In the genomic region with DNA sequence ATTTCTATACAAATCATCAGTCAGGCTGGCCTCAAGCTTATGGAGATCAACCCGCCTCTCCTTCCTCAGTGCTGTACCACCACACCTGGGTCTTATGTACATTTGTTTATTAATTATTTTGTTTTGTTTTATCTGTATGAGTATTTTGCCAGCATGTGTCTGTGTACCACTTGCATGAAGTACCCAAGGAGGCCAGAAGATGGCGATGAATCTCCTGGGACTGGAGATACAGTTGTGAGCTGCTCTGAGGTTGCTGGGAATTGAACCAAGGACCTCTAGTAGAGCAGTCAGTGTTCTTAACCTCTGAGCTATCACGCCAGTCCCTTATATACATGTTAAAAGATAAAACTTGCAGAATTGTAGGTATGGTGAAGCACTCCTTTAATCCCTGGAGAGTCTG, we compare ENCODE assay signal across 12 mouse cellular contexts. TPM values are rescaled to one million over a fixed set of nuclear protein-coding genes. Genes with fewer than 3 reads are reported as not detected.
DNase-seq lines count a peak whose midpoint lies in the region; ATAC-seq and TF ChIP-seq lines count a peak whose summit lies in the region.
"Had no signal": no experiment of that assay in that cellular context is flagged by ENCODE, and none has a peak within 500 bp of the region (broad histone marks: within the 10 kb centered on the region; RNA-seq: fewer than 3 reads in every experiment).

No protein-coding gene starts in this region.

- no peaks in the 10 kb centered on the region for H3K9me3 ChIP-seq in intestine, postnatal 0 days (ENCODE audit: control insufficient read depth)
- no peaks in the 10 kb centered on the region for H3K9me3 ChIP-seq in intestine, embryonic 16.5 days (ENCODE audit: control insufficient read depth, low read length)
- H3K9me3 ChIP-seq: forebrain, embryonic 12.5 days; heart, embryonic 15.5 days had no signal

- DNase-seq in 416B (ENCODE audit: low read depth) (peak; percentile 60), ES-CJ7 (ENCODE audit: low read depth, low spot score) (peak; percentile 63)
- peak; percentile 40 for DNase-seq in induced T-regulatory cell, adult 2 months (ENCODE audit: low read depth)
- no peak for DNase-seq in spleen, postnatal 36 days (ENCODE audit: low spot score in 2 of 2)
- DNase-seq in gastrocnemius, postnatal 25 days, result no peak
- no peak for DNase-seq in ovary, adult 18-20 months (ENCODE audit: low spot score)

- H3K27me3 ChIP-seq in intestine, postnatal 0 days (replicated peaks; ENCODE audit: control insufficient read depth, insufficient read depth, low read length), result no peaks in the 10 kb centered on the region
- H3K27me3 ChIP-seq in intestine, embryonic 16.5 days (replicated peaks; ENCODE audit: control insufficient read depth, insufficient read depth, low read length), result no peaks in the 10 kb centered on the region
- H3K27me3 ChIP-seq: forebrain, embryonic 12.5 days had no signal

- H3K9ac ChIP-seq in intestine, postnatal 0 days (ENCODE audit: low read depth, low read length), result no peak overlapping the region
- H3K9ac ChIP-seq in intestine, embryonic 16.5 days (ENCODE audit: low read depth, low read length), result no peak overlapping the region
- H3K9ac ChIP-seq: forebrain, embryonic 12.5 days; heart, embryonic 15.5 days had no signal

- TF ChIP-seq CTCF in intestine, postnatal 0 days (IDR thresholded peaks at IDR 0.05; ENCODE audit: low read depth), result peak; percentile 62

- WGBS in intestine, postnatal 0 days, result 54% methylated on average over 3 of the region's 3 CpGs
- 61% methylated on average over 3 of the region's 3 CpGs for WGBS in intestine, embryonic 16.5 days

- no peak overlapping the region for H3K4me2 ChIP-seq in intestine, postnatal 0 days (replicated peaks; ENCODE audit: low read depth)
- no peak overlapping the region for H3K4me2 ChIP-seq in intestine, embryonic 16.5 days (ENCODE audit: low read depth, low read length)
- H3K4me2 ChIP-seq: forebrain, embryonic 12.5 days; heart, embryonic 15.5 days had no signal

- H3K36me3 ChIP-seq in intestine, postnatal 0 days (ENCODE audit: control insufficient read depth, insufficient read depth), result no peaks in the 10 kb centered on the region
- no peaks in the 10 kb centered on the region for H3K36me3 ChIP-seq in intestine, embryonic 16.5 days (ENCODE audit: control insufficient read depth, insufficient read depth, low read length)
- H3K36me3 ChIP-seq: forebrain, embryonic 12.5 days; heart, embryonic 15.5 days had no signal

- no peaks in the 10 kb centered on the region for H3K4me1 ChIP-seq in intestine, postnatal 0 days (replicated peaks; ENCODE audit: control insufficient read depth, insufficient read depth, low read length)
- peaks cover 18% of the 10 kb centered on the region for H3K4me1 ChIP-seq in intestine, embryonic 16.5 days (ENCODE audit: control insufficient read depth, insufficient read depth, low read length)
- H3K4me1 ChIP-seq: forebrain, embryonic 12.5 days had no signal

- no peak for ATAC-seq in intestine, postnatal 0 days
- no peak for ATAC-seq in intestine, embryonic 16.5 days
- ATAC-seq: activated CD4-positive, CD25-positive, alpha-beta regulatory T cell, adult 4 months; midbrain, embryonic 16.5 days had no signal

- H3K27ac ChIP-seq in intestine, postnatal 0 days (ENCODE audit: low read depth, low read length), result no peak overlapping the region
- no peak overlapping the region for H3K27ac ChIP-seq in intestine, embryonic 16.5 days (ENCODE audit: low read length)
- H3K27ac ChIP-seq: forebrain, embryonic 12.5 days; heart, embryonic 15.5 days had no signal

- no peak overlapping the region for H3K4me3 ChIP-seq in intestine, postnatal 0 days (ENCODE audit: low read depth, low read length)
- no peak overlapping the region for H3K4me3 ChIP-seq in intestine, embryonic 16.5 days (ENCODE audit: low read length)
- H3K4me3 ChIP-seq: forebrain, embryonic 12.5 days; heart, embryonic 15.5 days had no signal

RNA-seq across cellular contexts. Expression of a gene that starts 10.0 kb away (rescaled TPM):
- 4.3 and 4.5 TPM in 2 replicates for polyA plus RNA-seq in intestine, postnatal 0 days (2015; fragmentation: Nextera tagmentation; extraction: Ambion mirVana)
- 10.7 and 12.0 TPM in 2 replicates for polyA plus RNA-seq in intestine, embryonic 16.5 days (2015; fragmentation: Nextera tagmentation; extraction: Ambion mirVana)
- total RNA-seq in gastrocnemius, postnatal 25 days (2021), result 1 to 10 TPM; 6.7 to 7.4 TPM
- polyA plus RNA-seq: activated CD4-positive, CD25-positive, alpha-beta regulatory T cell, adult 4 months had no signal

RNA-seq across cellular contexts. Expression of a gene that starts 22.0 kb away (rescaled TPM):
- polyA plus RNA-seq in intestine, postnatal 0 days (2015; fragmentation: Nextera tagmentation; extraction: Ambion mirVana), result not detected in 2 replicates
- polyA plus RNA-seq in intestine, embryonic 16.5 days (2015; fragmentation: Nextera tagmentation; extraction: Ambion mirVana), result not detected in 2 replicates
- 10 to 100 TPM; 19.6 to 32.5 TPM for total RNA-seq in gastrocnemius, postnatal 25 days (2021)
- polyA plus RNA-seq: activated CD4-positive, CD25-positive, alpha-beta regulatory T cell, adult 4 months; forebrain, embryonic 12.5 days had no signal

RNA-seq across cellular contexts. Expression of a gene that starts 38.8 kb away (rescaled TPM):
- 12.6 and 15.0 TPM in 2 replicates for polyA plus RNA-seq in intestine, postnatal 0 days (2015; fragmentation: Nextera tagmentation; extraction: Ambion mirVana)
- polyA plus RNA-seq in intestine, embryonic 16.5 days (2015; fragmentation: Nextera tagmentation; extraction: Ambion mirVana), result 31.6 and 36.7 TPM in 2 replicates
- 100 to 1,000 TPM; 278 to 325 TPM for total RNA-seq in gastrocnemius, postnatal 25 days (2021)

RNA-seq across cellular contexts. Expression of a gene that starts 40.3 kb away (rescaled TPM):
- 5.0 and 7.2 TPM in 2 replicates for polyA plus RNA-seq in intestine, postnatal 0 days (2015; fragmentation: Nextera tagmentation; extraction: Ambion mirVana)
- polyA plus RNA-seq in intestine, embryonic 16.5 days (2015; fragmentation: Nextera tagmentation; extraction: Ambion mirVana), result 3.4 TPM in 2 replicates
- total RNA-seq in gastrocnemius, postnatal 25 days (2021), result under 1 TPM in 1 of 2 experiments, not detected in 1; 0.36 TPM
- polyA plus RNA-seq: activated CD4-positive, CD25-positive, alpha-beta regulatory T cell, adult 4 months had no signal

Comparison
In these comparisons a context has a peak if more than half of its experiments do, and no peak if none do; other contexts are left out.
1. DNase-seq: peak in 416B (single experiment), ES-CJ7 (single experiment) and induced T-regulatory cell, adult 2 months (single experiment); none in spleen, postnatal 36 days (0 of 2), gastrocnemius, postnatal 25 days (single experiment) and ovary, adult 18-20 months (single experiment).